Mouse (Mus musculus) mouse trophoblast stem cell (cell line): ENCODE results near the gene Cisd3.

Experiments
- in situ Hi-C, 2 experiments: fragments of 300-500 bp; cut with MseI, MboI; formaldehyde crosslinking; loops; 2 replicates in 1 of 2; 3 replicates in 1 of 2; pipeline ENCODE4 v1.15.1; 2025

The Cisd3 gene

GRCm38 (mm10) chr11:97662893-97663527 lies 22.6 kb upstream of the Cisd3 start, which contains the start of gene Mllt6:
Gene Mllt6, plus strand, starts transcription at chr11:97663414.
- in situ Hi-C loops: no loop called here

GRCm38 (mm10) chr11:97663528-97664338 lies 21.9 kb upstream of the Cisd3 start:
- in situ Hi-C loops: no loop called here

- in situ Hi-C loops: no loop called here
Measured at GRCm38 (mm10) chr11:97664339-97664665, 21.3 kb upstream of the Cisd3 start.

GRCm38 (mm10) chr11:97664771-97665240 lies 20.8 kb upstream of the Cisd3 start:
- in situ Hi-C loops: no loop called here

GRCm38 (mm10) chr11:97665431-97665830 lies 20.2 kb upstream of the Cisd3 start:
- in situ Hi-C loops: no loop called here

GRCm38 (mm10) chr11:97666221-97666620 lies 19.4 kb upstream of the Cisd3 start:
- in situ Hi-C loops: no loop called here

GRCm38 (mm10) chr11:97666794-97667193 lies 18.8 kb upstream of the Cisd3 start:
- in situ Hi-C loops: no loop called here

- in situ Hi-C loops: no loop called here
Measured at GRCm38 (mm10) chr11:97668160-97668559, 17.5 kb upstream of the Cisd3 start.

- in situ Hi-C loops: no loop called here
Measured at GRCm38 (mm10) chr11:97669268-97669667, 16.4 kb upstream of the Cisd3 start.

- in situ Hi-C loops: no loop called here
Measured at GRCm38 (mm10) chr11:97669829-97670228, 15.8 kb upstream of the Cisd3 start.

GRCm38 (mm10) chr11:97670234-97671176 lies 15.1 kb upstream of the Cisd3 start:
- in situ Hi-C loops: no loop called here

GRCm38 (mm10) chr11:97671177-97671527 lies 14.5 kb upstream of the Cisd3 start:
- in situ Hi-C loops: no loop called here

GRCm38 (mm10) chr11:97673148-97673547 lies 12.5 kb upstream of the Cisd3 start:
- in situ Hi-C loops: no loop called here

- in situ Hi-C loops: no loop called here
Measured at GRCm38 (mm10) chr11:97676050-97676754, 9.4 kb upstream of the Cisd3 start.

- in situ Hi-C loops: no loop called here
Measured at GRCm38 (mm10) chr11:97677381-97677780, 8.2 kb upstream of the Cisd3 start.

GRCm38 (mm10) chr11:97677842-97678241 lies 7.8 kb upstream of the Cisd3 start:
- in situ Hi-C loops: no loop called here

- in situ Hi-C loops: no loop called here
Measured at GRCm38 (mm10) chr11:97678301-97678700, 7.3 kb upstream of the Cisd3 start.

GRCm38 (mm10) chr11:97680430-97680829 lies 5.2 kb upstream of the Cisd3 start:
- in situ Hi-C loops: no loop called here

GRCm38 (mm10) chr11:97682504-97683055 lies 3.0 kb upstream of the Cisd3 start:
- in situ Hi-C loops: no loop called here

GRCm38 (mm10) chr11:97684063-97684680 lies 1.5 kb upstream of the Cisd3 start:
- in situ Hi-C loops: no loop called here

- in situ Hi-C loops: no loop called here
Measured at GRCm38 (mm10) chr11:97684766-97685165, 860 bp upstream of the Cisd3 start.
